Mouse (Mus musculus) myocyte (in vitro differentiated cells): ENCODE measurements at regions not wholly inside any gene's neighbourhood (a gene's known extent, or its start where the extent isn't known, plus 50 kb on each side); places are given as distances from the start of the nearest gene placed in this dataset.

Source experiments
- MYOD1 ChIP-seq, 3 experiments: IDR thresholded peaks; one replicate each; pipeline ENCODE4 v1.6.1; 2011; ENCODE audit warnings: control low read depth in 2 of 3, low read depth in 2 of 3, mild to moderate bottlenecking in 2 of 3, moderate library complexity in 1 of 3; ENCODE audit not compliant: insufficient read length in 2 of 3, control insufficient read depth in 1 of 3
- MYOG ChIP-seq, 3 experiments: IDR thresholded peaks; one replicate each; pipeline ENCODE4 v1.6.1; 2011; ENCODE audit warnings: control low read depth in 2 of 3, low read depth in 2 of 3, mild to moderate bottlenecking in 2 of 3; ENCODE audit not compliant: insufficient read length in 2 of 3, control insufficient read depth in 1 of 3, insufficient read depth in 1 of 3
- REST ChIP-seq: IDR thresholded peaks from one replicate; pipeline ENCODE4 v1.6.1; 2011; ENCODE audit warnings: mild to moderate bottlenecking, control low read depth, moderate library complexity; ENCODE audit not compliant: insufficient read depth, insufficient read length
- TCF12 ChIP-seq: IDR thresholded peaks from one replicate; pipeline ENCODE4 v1.6.1; 2011; ENCODE audit warnings: mild to moderate bottlenecking, control low read depth; ENCODE audit not compliant: poor library complexity, insufficient read depth, severe bottlenecking
- USF1 ChIP-seq: IDR thresholded peaks from one replicate; pipeline ENCODE4 v1.6.1; 2011; ENCODE audit warnings: low read depth, mild to moderate bottlenecking, control low read depth, moderate library complexity

GRCm38 (mm10) chr9:111777433-111778135 is 87.4 kb upstream of the Stac start:
- TF ChIP-seq USF1 (no peak), MYOD1 (IDR thresholded peaks at IDR 0.05; ENCODE audit: control insufficient read depth in 1 of 3, insufficient read length in 2 of 3, low read depth in 2 of 3) (no peak), MYOG (IDR thresholded peaks at IDR 0.05; ENCODE audit: control insufficient read depth in 1 of 3, insufficient read depth in 1 of 3, insufficient read length in 2 of 3, low read depth in 2 of 3) (no peak), REST (no peak), TCF12 (no peak)
